Mouse (Mus musculus): ENCODE results near the gene Dnajc6. TPM values are rescaled to one million over a fixed set of nuclear protein-coding genes. Genes with fewer than 3 reads are reported as not detected.

The Dnajc6 gene
- polyA plus RNA-seq, 1 experiment from 2014 or later, result 66.1 TPM

GRCm38 (mm10) chr4:101625278-101625677 is 128.8 kb downstream of the Dnajc6 start:
- Histone ChIP-seq H3K4me2 (ENCODE audit: low read length) (no peak overlapping the region), H3K9me3 (ENCODE audit: control insufficient read depth, low read length) (no peaks in the 10 kb centered on the region; the same call in 1 of the 2 replicates), H3K27ac (ENCODE audit: low read depth, low read length) (no peak overlapping the region), H3K4me3 (ENCODE audit: low read length) (no peak overlapping the region), H3K36me3 (ENCODE audit: control insufficient read depth, insufficient read depth, low read length) (peaks cover 19% of the 10 kb centered on the region), H3K27me3 (replicated peaks; ENCODE audit: control insufficient read depth, insufficient read depth, low read length) (no peaks in the 10 kb centered on the region), H3K4me1 (ENCODE audit: control insufficient read depth, insufficient read depth, low read depth, low read length) (no peaks in the 10 kb centered on the region), H3K9ac (ENCODE audit: low read depth, low read length) (no peak overlapping the region)
- 90% methylated on average over 5 of the region's 5 CpGs for WGBS
- ATAC-seq, result no peak

- H3K9me3 ChIP-seq (ENCODE audit: control insufficient read depth, low read length), result no peaks in the 10 kb centered on the region
- no peak overlapping the region for H3K27ac ChIP-seq (ENCODE audit: low read depth, low read length)
- no peaks in the 10 kb centered on the region for H3K4me1 ChIP-seq (ENCODE audit: control insufficient read depth, insufficient read depth, low read depth, low read length)
- H3K36me3 ChIP-seq (ENCODE audit: control insufficient read depth, insufficient read depth, low read length), result peaks cover 18% of the 10 kb centered on the region
- no peak overlapping the region for H3K9ac ChIP-seq (ENCODE audit: low read depth, low read length)
- H3K27me3 ChIP-seq (replicated peaks; ENCODE audit: control insufficient read depth, insufficient read depth, low read length), result no peaks in the 10 kb centered on the region
- no peak overlapping the region for H3K4me2 ChIP-seq (ENCODE audit: low read length)
- 59% methylated on average over 2 of the region's 2 CpGs for WGBS
- no peak for ATAC-seq
- H3K4me3 ChIP-seq (ENCODE audit: low read length), result no peak overlapping the region
Measured at GRCm38 (mm10) chr4:101635596-101635995, 139.1 kb downstream of the Dnajc6 start.

GRCm38 (mm10) chr4:101637472-101637871 is 141.0 kb downstream of the Dnajc6 start:
- H3K27me3 ChIP-seq (replicated peaks; ENCODE audit: control insufficient read depth, insufficient read depth, low read length), result no peaks in the 10 kb centered on the region
- no peak overlapping the region for H3K4me2 ChIP-seq (ENCODE audit: low read length)
- H3K9ac ChIP-seq (ENCODE audit: low read depth, low read length), result no peak overlapping the region
- no peaks in the 10 kb centered on the region for H3K9me3 ChIP-seq (ENCODE audit: control insufficient read depth, low read length)
- H3K27ac ChIP-seq (ENCODE audit: low read depth, low read length), result no peak overlapping the region
- ATAC-seq, result no peak
- H3K36me3 ChIP-seq (ENCODE audit: control insufficient read depth, insufficient read depth, low read length), result peaks cover 18% of the 10 kb centered on the region
- WGBS, result 92% methylated on average over 1 of the region's 1 CpGs
- H3K4me3 ChIP-seq (ENCODE audit: low read length), result no peak overlapping the region
- no peaks in the 10 kb centered on the region for H3K4me1 ChIP-seq (ENCODE audit: control insufficient read depth, insufficient read depth, low read depth, low read length)

GRCm38 (mm10) chr4:101640631-101641030 is 144.2 kb downstream of the Dnajc6 start:
- H3K27ac ChIP-seq (ENCODE audit: low read depth, low read length), result no peak overlapping the region
- ATAC-seq, result no peak
- H3K4me2 ChIP-seq (ENCODE audit: low read length), result no peak overlapping the region
- no peaks in the 10 kb centered on the region for H3K4me1 ChIP-seq (ENCODE audit: control insufficient read depth, insufficient read depth, low read depth, low read length)
- H3K27me3 ChIP-seq (replicated peaks; ENCODE audit: control insufficient read depth, insufficient read depth, low read length), result no peaks in the 10 kb centered on the region
- peaks cover 15% of the 10 kb centered on the region for H3K36me3 ChIP-seq (ENCODE audit: control insufficient read depth, insufficient read depth, low read length)
- no peak overlapping the region for H3K9ac ChIP-seq (ENCODE audit: low read depth, low read length)
- no peak overlapping the region for H3K4me3 ChIP-seq (ENCODE audit: low read length)
- 77% methylated on average over 5 of the region's 5 CpGs for WGBS
- H3K9me3 ChIP-seq (ENCODE audit: control insufficient read depth, low read length), result no peaks in the 10 kb centered on the region

- H3K9ac ChIP-seq (ENCODE audit: low read depth, low read length), result no peak overlapping the region
- no peak overlapping the region for H3K27ac ChIP-seq (ENCODE audit: low read depth, low read length)
- WGBS, result 88% methylated on average over 6 of the region's 6 CpGs
- no peaks in the 10 kb centered on the region; the same call in 1 of the 2 replicates for H3K4me1 ChIP-seq (ENCODE audit: control insufficient read depth, insufficient read depth, low read depth, low read length)
- no peak overlapping the region for H3K4me3 ChIP-seq (ENCODE audit: low read length)
- H3K27me3 ChIP-seq (replicated peaks; ENCODE audit: control insufficient read depth, insufficient read depth, low read length), result no peaks in the 10 kb centered on the region
- H3K4me2 ChIP-seq (ENCODE audit: low read length), result no peak overlapping the region
- H3K36me3 ChIP-seq (ENCODE audit: control insufficient read depth, insufficient read depth, low read length), result peaks cover 12% of the 10 kb centered on the region
- no peaks in the 10 kb centered on the region for H3K9me3 ChIP-seq (ENCODE audit: control insufficient read depth, low read length)
- no peak for ATAC-seq
Measured at GRCm38 (mm10) chr4:101642708-101643107, 146.3 kb downstream of the Dnajc6 start.

GRCm38 (mm10) chr4:101643216-101643615 is 146.8 kb downstream of the Dnajc6 start:
- no peak for ATAC-seq
- Histone ChIP-seq H3K36me3 (ENCODE audit: control insufficient read depth, insufficient read depth, low read length) (peaks cover 12% of the 10 kb centered on the region), H3K9me3 (ENCODE audit: control insufficient read depth, low read length) (no peaks in the 10 kb centered on the region), H3K4me2 (ENCODE audit: low read length) (no peak overlapping the region), H3K9ac (ENCODE audit: low read depth, low read length) (no peak overlapping the region), H3K4me3 (ENCODE audit: low read length) (no peak overlapping the region), H3K27ac (ENCODE audit: low read depth, low read length) (no peak overlapping the region), H3K4me1 (ENCODE audit: control insufficient read depth, insufficient read depth, low read depth, low read length) (peaks cover under 1% of the 10 kb centered on the region), H3K27me3 (replicated peaks; ENCODE audit: control insufficient read depth, insufficient read depth, low read length) (no peaks in the 10 kb centered on the region)
- WGBS, result 83% methylated on average over 4 of the region's 4 CpGs

- ATAC-seq, result no peak
- Histone ChIP-seq H3K4me3 (ENCODE audit: low read length) (peak overlapping the region; percentile 91), H3K27ac (ENCODE audit: low read depth, low read length) (peak overlapping the region; percentile 53), H3K4me2 (ENCODE audit: low read length) (peak overlapping the region; percentile 63), H3K9ac (ENCODE audit: low read depth, low read length) (peak overlapping the region; percentile 58), H3K9me3 (ENCODE audit: control insufficient read depth, low read length) (no peaks in the 10 kb centered on the region), H3K4me1 (ENCODE audit: control insufficient read depth, insufficient read depth, low read depth, low read length) (peaks cover 11% of the 10 kb centered on the region), H3K27me3 (replicated peaks; ENCODE audit: control insufficient read depth, insufficient read depth, low read length) (no peaks in the 10 kb centered on the region), H3K36me3 (ENCODE audit: control insufficient read depth, insufficient read depth, low read length) (no peaks in the 10 kb centered on the region)
- 0% methylated on average over 8 of the region's 8 CpGs for WGBS
Measured at GRCm38 (mm10) chr4:101646857-101647195, 150.4 kb downstream of the Dnajc6 start.

GRCm38 (mm10) chr4:101647196-101647905 is 150.9 kb downstream of the Dnajc6 start, which contains the start of gene Leprot:
TSS of gene Leprot (plus strand) at chr4:101647718.
- no peaks in the 10 kb centered on the region for H3K36me3 ChIP-seq (ENCODE audit: control insufficient read depth, insufficient read depth, low read length)
- no peaks in the 10 kb centered on the region for H3K27me3 ChIP-seq (replicated peaks; ENCODE audit: control insufficient read depth, insufficient read depth, low read length)
- peak within 1 kb of the TSS; percentile 63 for H3K4me2 ChIP-seq (ENCODE audit: low read length)
- under 1% methylated on average over 35 of the region's 39 CpGs for WGBS
- peaks cover 11% of the 10 kb centered on the region for H3K4me1 ChIP-seq (ENCODE audit: control insufficient read depth, insufficient read depth, low read depth, low read length)
- H3K9me3 ChIP-seq (ENCODE audit: control insufficient read depth, low read length), result no peaks in the 10 kb centered on the region
- peak; percentile 98 for ATAC-seq
- H3K4me3 ChIP-seq (ENCODE audit: low read length), result peak within 1 kb of the TSS; percentile 91
- H3K9ac ChIP-seq (ENCODE audit: low read depth, low read length), result peak within 1 kb of the TSS; percentile 94
- peak within 1 kb of the TSS; percentile 97 for H3K27ac ChIP-seq (ENCODE audit: low read depth, low read length)

- Histone ChIP-seq H3K4me1 (ENCODE audit: control insufficient read depth, insufficient read depth, low read depth, low read length) (peaks cover 11% of the 10 kb centered on the region), H3K27ac (ENCODE audit: low read depth, low read length) (peak overlapping the region; percentile 97), H3K36me3 (ENCODE audit: control insufficient read depth, insufficient read depth, low read length) (no peaks in the 10 kb centered on the region), H3K4me3 (ENCODE audit: low read length) (peak overlapping the region; percentile 91), H3K4me2 (ENCODE audit: low read length) (peak overlapping the region; percentile 63), H3K9ac (ENCODE audit: low read depth, low read length) (peak overlapping the region; percentile 94), H3K27me3 (replicated peaks; ENCODE audit: control insufficient read depth, insufficient read depth, low read length) (no peaks in the 10 kb centered on the region), H3K9me3 (ENCODE audit: control insufficient read depth, low read length) (no peaks in the 10 kb centered on the region)
- no peak for ATAC-seq
- WGBS, result 1% methylated on average over 20 of the region's 20 CpGs
Measured at GRCm38 (mm10) chr4:101647976-101648642, 151.7 kb downstream of the Dnajc6 start.

All from hindbrain, embryonic 16.5 days (tissue).